Mouse (Mus musculus): Measurements from ENCODE around the gene Dnmt3b. TPM values are rescaled to one million over a fixed set of nuclear protein-coding genes. Genes with fewer than 3 reads are reported as not detected.
"Not testable (repeated sequence)": the region's sequence is repeated elsewhere in the genome, so short reads cannot be mapped to it uniquely, and the experiment has no call there.

The Dnmt3b gene
- polyA plus RNA-seq, 1 experiment from 2014 or later, result 5.3 TPM

- H3K4me3 ChIP-seq, result no peak overlapping the region
- no peak for ATAC-seq (ENCODE audit: extremely low read depth, insufficient number of reproducible peaks, low FRiP score, low TSS enrichment)
- WGBS, result 19% methylated on average over 3 of the region's 3 CpGs
- H3K36me3 ChIP-seq, result no peaks in the 10 kb centered on the region
- no peak overlapping the region for H3K9ac ChIP-seq
- H3K27ac ChIP-seq (replicated peaks), result no peak overlapping the region
- H3K4me2 ChIP-seq, result no peak overlapping the region
- H3K4me1 ChIP-seq, result peaks cover 5% of the 10 kb centered on the region; the same call in 1 of the 2 replicates
- H3K9me3 ChIP-seq, result no peaks in the 10 kb centered on the region
- peaks cover 6% of the 10 kb centered on the region; the same call in 1 of the 2 replicates for H3K27me3 ChIP-seq (replicated peaks)
Observed at GRCm38 (mm10) chr2:153642496-153642895, 6.8 kb upstream of the Dnmt3b start.

GRCm38 (mm10) chr2:153642999-153643398 is 6.3 kb upstream of the Dnmt3b start:
- Histone ChIP-seq H3K4me2 (no peak overlapping the region), H3K4me3 (no peak overlapping the region), H3K9ac (no peak overlapping the region), H3K4me1 (peaks cover 5% of the 10 kb centered on the region; the same call in 1 of the 2 replicates), H3K27me3 (replicated peaks) (peaks cover 9% of the 10 kb centered on the region; the same call in 1 of the 2 replicates), H3K27ac (replicated peaks) (no peak overlapping the region), H3K36me3 (no peaks in the 10 kb centered on the region), H3K9me3 (no peaks in the 10 kb centered on the region)
- 50% methylated on average over 6 of the region's 6 CpGs for WGBS
- no peak for ATAC-seq (ENCODE audit: extremely low read depth, insufficient number of reproducible peaks, low FRiP score, low TSS enrichment)

- WGBS, result 31% methylated on average over 13 of the region's 14 CpGs
- H3K27ac ChIP-seq (replicated peaks), result no peak overlapping the region
- H3K27me3 ChIP-seq (replicated peaks), result peaks cover 17% of the 10 kb centered on the region; the same call in 1 of the 2 replicates
- ATAC-seq (ENCODE audit: extremely low read depth, insufficient number of reproducible peaks, low FRiP score, low TSS enrichment), result no peak
- H3K4me3 ChIP-seq, result peak overlapping the region; percentile 81
- peak overlapping the region; percentile 94 for H3K4me2 ChIP-seq
- H3K4me1 ChIP-seq, result peaks cover 20% of the 10 kb centered on the region
- no peaks in the 10 kb centered on the region for H3K36me3 ChIP-seq
- H3K9ac ChIP-seq, result peak overlapping the region; percentile 90
- no peaks in the 10 kb centered on the region for H3K9me3 ChIP-seq
Observed at GRCm38 (mm10) chr2:153648773-153649297, 415 bp upstream of the Dnmt3b start.

- Histone ChIP-seq H3K36me3 (no peaks in the 10 kb centered on the region), H3K27me3 (replicated peaks) (peaks cover 16% of the 10 kb centered on the region; the same call in 1 of the 2 replicates), H3K9ac (peak overlapping the region; percentile 90), H3K4me3 (peak overlapping the region; percentile 81), H3K9me3 (no peaks in the 10 kb centered on the region), H3K27ac (replicated peaks) (no peak overlapping the region), H3K4me2 (peak overlapping the region; percentile 94), H3K4me1 (peaks cover 20% of the 10 kb centered on the region)
- WGBS, result 5% methylated on average over 28 of the region's 28 CpGs
- ATAC-seq (ENCODE audit: extremely low read depth, insufficient number of reproducible peaks, low FRiP score, low TSS enrichment), result no peak
Observed at GRCm38 (mm10) chr2:153650014-153650687, 901 bp downstream of the Dnmt3b start.

GRCm38 (mm10) chr2:153651681-153652080 is 2.4 kb downstream of the Dnmt3b start:
- peaks cover 20% of the 10 kb centered on the region for H3K4me1 ChIP-seq
- no peak overlapping the region for H3K9ac ChIP-seq
- H3K27ac ChIP-seq (replicated peaks), result no peak overlapping the region
- 50% methylated on average over 3 of the region's 3 CpGs for WGBS
- no peaks in the 10 kb centered on the region for H3K9me3 ChIP-seq
- H3K4me3 ChIP-seq, result no peak overlapping the region
- H3K4me2 ChIP-seq, result no peak overlapping the region
- peaks cover 16% of the 10 kb centered on the region; the same call in 1 of the 2 replicates for H3K27me3 ChIP-seq (replicated peaks)
- no peaks in the 10 kb centered on the region for H3K36me3 ChIP-seq
- ATAC-seq (ENCODE audit: extremely low read depth, insufficient number of reproducible peaks, low FRiP score, low TSS enrichment), result no peak

- not testable (repeated sequence) for ATAC-seq (ENCODE audit: extremely low read depth, insufficient number of reproducible peaks, low FRiP score, low TSS enrichment); H3K27ac ChIP-seq (replicated peaks); H3K4me1 ChIP-seq; H3K4me3 ChIP-seq; H3K4me2 ChIP-seq; H3K9ac ChIP-seq; H3K9me3 ChIP-seq; H3K27me3 ChIP-seq (replicated peaks)
- H3K36me3 ChIP-seq, result peaks cover 12% of the 10 kb centered on the region
- WGBS, result 84% methylated on average over 8 of the region's 8 CpGs
Observed at GRCm38 (mm10) chr2:153657659-153658058, 8.4 kb downstream of the Dnmt3b start.

- Histone ChIP-seq H3K27me3 (replicated peaks) (no peaks in the 10 kb centered on the region), H3K4me1 (no peaks in the 10 kb centered on the region), H3K9me3 (no peaks in the 10 kb centered on the region), H3K27ac (replicated peaks) (no peak overlapping the region), H3K9ac (no peak overlapping the region), H3K4me3 (no peak overlapping the region), H3K4me2 (no peak overlapping the region), H3K36me3 (peaks cover 27% of the 10 kb centered on the region)
- no peak for ATAC-seq (ENCODE audit: extremely low read depth, insufficient number of reproducible peaks, low FRiP score, low TSS enrichment)
- 32% methylated on average over 3 of the region's 3 CpGs for WGBS
Observed at GRCm38 (mm10) chr2:153660616-153661015, 11.4 kb downstream of the Dnmt3b start.

GRCm38 (mm10) chr2:153665401-153665800 is 16.2 kb downstream of the Dnmt3b start:
- no peaks in the 10 kb centered on the region for H3K9me3 ChIP-seq
- whole genome bisulfite sequencing, result 76% methylated on average over 7 of the region's 7 CpGs
- H3K4me2 ChIP-seq, result no peak overlapping the region
- H3K36me3 ChIP-seq, result peaks cover 35% of the 10 kb centered on the region
- H3K27ac ChIP-seq (replicated peaks), result no peak overlapping the region
- no peaks in the 10 kb centered on the region for H3K4me1 ChIP-seq
- no peak overlapping the region for H3K4me3 ChIP-seq
- no peak overlapping the region for H3K9ac ChIP-seq
- H3K27me3 ChIP-seq (replicated peaks), result no peaks in the 10 kb centered on the region
- ATAC-seq (ENCODE audit: extremely low read depth, insufficient number of reproducible peaks, low FRiP score, low TSS enrichment), result no peak

- H3K9me3 ChIP-seq, result no peaks in the 10 kb centered on the region
- H3K27me3 ChIP-seq (replicated peaks), result no peaks in the 10 kb centered on the region
- H3K4me3 ChIP-seq, result no peak overlapping the region
- H3K4me1 ChIP-seq, result no peaks in the 10 kb centered on the region
- no peak overlapping the region for H3K4me2 ChIP-seq
- H3K9ac ChIP-seq, result no peak overlapping the region
- WGBS, result 56% methylated on average over 7 of the region's 7 CpGs
- ATAC-seq (ENCODE audit: extremely low read depth, insufficient number of reproducible peaks, low FRiP score, low TSS enrichment), result no peak
- peaks cover 18% of the 10 kb centered on the region for H3K36me3 ChIP-seq
- no peak overlapping the region for H3K27ac ChIP-seq (replicated peaks)
Observed at GRCm38 (mm10) chr2:153668754-153669376, 19.6 kb downstream of the Dnmt3b start.

GRCm38 (mm10) chr2:153670111-153670510 is 20.9 kb downstream of the Dnmt3b start:
- no peaks in the 10 kb centered on the region for H3K9me3 ChIP-seq
- ATAC-seq (ENCODE audit: extremely low read depth, insufficient number of reproducible peaks, low FRiP score, low TSS enrichment), result peak; percentile 19; the same call in 1 of the 2 replicates
- H3K4me2 ChIP-seq, result no peak overlapping the region
- H3K27me3 ChIP-seq (replicated peaks), result no peaks in the 10 kb centered on the region
- H3K4me3 ChIP-seq, result no peak overlapping the region
- no peak overlapping the region for H3K27ac ChIP-seq (replicated peaks)
- 46% methylated on average over 5 of the region's 5 CpGs for WGBS
- H3K4me1 ChIP-seq, result no peaks in the 10 kb centered on the region
- H3K9ac ChIP-seq, result no peak overlapping the region
- peaks cover 21% of the 10 kb centered on the region for H3K36me3 ChIP-seq

- Histone ChIP-seq H3K9me3 (no peaks in the 10 kb centered on the region), H3K4me3 (no peak overlapping the region), H3K4me1 (no peaks in the 10 kb centered on the region), H3K9ac (no peak overlapping the region), H3K27ac (replicated peaks) (no peak overlapping the region), H3K36me3 (peaks cover 29% of the 10 kb centered on the region), H3K4me2 (no peak overlapping the region), H3K27me3 (replicated peaks) (no peaks in the 10 kb centered on the region)
- no peak for ATAC-seq (ENCODE audit: extremely low read depth, insufficient number of reproducible peaks, low FRiP score, low TSS enrichment)
- 87% methylated on average over 2 of the region's 2 CpGs for WGBS
Observed at GRCm38 (mm10) chr2:153672619-153673018, 23.4 kb downstream of the Dnmt3b start.

Measured in heart, embryonic 13.5 days (tissue).